Mouse (Mus musculus) heart, adult 2 months (tissue): ENCODE results near the gene 4930524J08Rik. TPM values are rescaled to one million over a fixed set of nuclear protein-coding genes. Genes with fewer than 3 reads are reported as not detected.

Experiments used
- DNase-seq, 2 experiments: peaks; one replicate each; pipeline ENCODE4 v3.0.0; 2021
- H3K27ac ChIP-seq: fragments of 200-600 bp; 2 replicates; pipeline ENCODE4 v1.8.1; 2022
- H3K27me3 ChIP-seq: fragments of 200-500 bp; 2 replicates; pipeline ENCODE4 v1.6.1; 2012; ENCODE audit warnings: mild to moderate bottlenecking, low read length, inconsistent platforms, mixed read lengths; ENCODE audit not compliant: control insufficient read depth, insufficient read depth
- H3K36me3 ChIP-seq: fragments of 200-500 bp; 2 replicates; pipeline ENCODE4 v1.6.1; 2012; ENCODE audit warnings: low read length, inconsistent platforms; ENCODE audit not compliant: control insufficient read depth, insufficient read depth
- H3K4me1 ChIP-seq: fragments of 200-500 bp; 2 replicates; pipeline ENCODE4 v1.6.1; 2011; ENCODE audit warnings: low read length; ENCODE audit not compliant: control insufficient read depth, insufficient read depth
- H3K4me3 ChIP-seq: fragments of 200-600 bp; 2 replicates; pipeline ENCODE4 v1.8.1; 2022
- H3K79me2 ChIP-seq: fragments of 200-500 bp; replicated peaks from 2 replicates; pipeline ENCODE4 v1.6.1; 2012; ENCODE audit warnings: mild to moderate bottlenecking, inconsistent platforms, low read length, moderate library complexity, mixed read lengths; ENCODE audit not compliant: control insufficient read depth, insufficient read depth
- H3K9ac ChIP-seq: fragments of 200-500 bp; 2 replicates; pipeline ENCODE4 v1.6.1; 2012; ENCODE audit warnings: low read depth, mild to moderate bottlenecking, control low read depth, inconsistent platforms, low read length, mixed read lengths
- CTCF ChIP-seq: fragments of 200-600 bp; IDR thresholded peaks from 2 replicates; pipeline ENCODE4 v1.8.1; 2022; ENCODE audit warnings: antibody characterized with exemption, mild to moderate bottlenecking, moderate library complexity
- EP300 ChIP-seq: fragments of 200-500 bp; IDR thresholded peaks from 2 replicates; pipeline ENCODE4 v1.6.1; 2011; ENCODE audit warnings: low read depth, low read length, control low read depth; ENCODE audit not compliant: insufficient read depth
- POLR2A ChIP-seq: fragments of 200-500 bp; IDR thresholded peaks from 2 replicates; pipeline ENCODE4 v1.6.1; 2011; ENCODE audit warnings: mild to moderate bottlenecking, low read depth, low read length, control low read depth; ENCODE audit not compliant: insufficient read depth
- WGBS: fragments of 180-500 bp; shearing (Covaris S2); methylation state at CpG from one replicate; pipeline ENCODE4 v1.1.7; 2018; 5-methylcytosine and 5-hydroxymethylcytosine counted together
- intact Hi-C: fragments of 180-260 bp; cut with DNase I; formaldehyde crosslinking; loops from one replicate; pipeline ENCODE4 v1.15.1; 2025
- polyA plus RNA-seq: library from polyadenylated mRNA; depleted of rRNA; stranded (reverse); fragments of >200 nt; gene quantifications from 2 replicates; pipeline ENCODE4 v1.2.3, GENCODE M21; 2012; rRNA removed
- total RNA-seq, 2 experiments: library from RNA; stranded (reverse); gene quantifications; 2 replicates each; pipeline ENCODE4 v1.2.3; 2021

Gene 4930524J08Rik
- total and polyA plus RNA-seq, 3 experiments: 0.84 to 1.2 (median 1.1) TPM

DNA sequence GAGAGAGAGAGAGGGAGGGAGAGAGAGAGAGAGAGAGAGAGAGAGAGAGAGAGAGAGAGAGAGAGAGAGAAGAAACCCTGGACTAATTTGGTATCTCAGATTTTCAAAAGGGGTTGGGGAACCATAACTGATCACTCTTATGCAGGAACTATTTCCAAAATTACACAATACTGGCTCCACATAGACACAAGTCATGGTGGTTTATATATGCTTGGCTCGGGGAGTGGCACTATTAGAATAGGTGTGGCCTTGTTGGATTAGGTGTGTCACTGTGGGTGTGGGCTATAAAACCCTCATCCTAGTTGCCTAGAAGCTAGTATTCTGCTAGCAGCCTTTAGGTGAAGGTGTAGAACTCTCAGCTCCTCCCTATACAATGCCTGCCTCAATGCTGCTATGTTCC lies 46.0 kb downstream of the 4930524J08Rik start:
- Histone ChIP-seq H3K4me3 (no peak overlapping the region), H3K9ac (no peak overlapping the region), H3K27ac (no peak overlapping the region), H3K36me3 (no peaks in the 10 kb centered on the region), H3K27me3 (no peaks in the 10 kb centered on the region), H3K79me2 (no peaks in the 10 kb centered on the region), H3K4me1 (no peaks in the 10 kb centered on the region; the same call in 1 of the 2 replicates)
- intact Hi-C loops: no loop called here
- TF ChIP-seq EP300: no peak
- no peak for TF ChIP-seq POLR2A
- TF ChIP-seq CTCF: no peak
- no peak for DNase-seq
- 78% methylated on average over 1 of the region's 1 CpGs for WGBS

Other genes starting within 250 kb of the 4930524J08Rik start
- 10 to 100 TPM in 1 of 2 experiments, 1 to 10 TPM in 1; 9.3 to 17.7 TPM for gene Rasgef1b, start 250.0 kb upstream of the 4930524J08Rik start, total RNA-seq
- 4.3 and 5.7 TPM in 2 replicates for gene Rasgef1b, start 250.0 kb upstream of the 4930524J08Rik start, polyA plus RNA-seq
- under 1 TPM in 1 of 2 experiments, not detected in 1; 0.36 TPM for gene Vamp9, start 72.8 kb upstream of the 4930524J08Rik start, total RNA-seq
- not detected in 2 replicates for gene Vamp9, start 72.8 kb upstream of the 4930524J08Rik start, polyA plus RNA-seq
- 10 to 100 TPM; 83.0 to 90.3 TPM for gene Hnrnpd, start 123 bp upstream of the 4930524J08Rik start, total RNA-seq
- 10.2 and 14.3 TPM in 2 replicates for gene Hnrnpd, start 123 bp upstream of the 4930524J08Rik start, polyA plus RNA-seq
- 10 to 100 TPM; 57.1 to 57.3 TPM for gene Hnrnpdl, start 60.6 kb downstream of the 4930524J08Rik start, total RNA-seq
- gene Hnrnpdl, start 60.6 kb downstream of the 4930524J08Rik start, polyA plus RNA-seq: 44.1 and 69.7 TPM in 2 replicates
- 1 to 10 TPM; 8.4 to 8.8 TPM for gene Enoph1, start 60.9 kb downstream of the 4930524J08Rik start, total RNA-seq
- 12.6 and 13.3 TPM in 2 replicates for gene Enoph1, start 60.9 kb downstream of the 4930524J08Rik start, polyA plus RNA-seq
- 1 to 10 TPM; 6.3 to 7.7 TPM for gene Tmem150c, start 180.7 kb downstream of the 4930524J08Rik start, total RNA-seq
- 3.7 and 3.9 TPM in 2 replicates for gene Tmem150c, start 180.7 kb downstream of the 4930524J08Rik start, polyA plus RNA-seq